Mouse (Mus musculus) C2C12 (cell line): ENCODE measurements around the gene Arl15. TPM values are rescaled to one million over a fixed set of nuclear protein-coding genes. Genes with fewer than 3 reads are reported as not detected.

Experiments
- H3K27me3 ChIP-seq: one replicate; pipeline ENCODE4 v1.6.1; 2011; ENCODE audit not compliant: control insufficient read depth, insufficient read depth, insufficient read length
- H3K36me3 ChIP-seq: one replicate; pipeline ENCODE4 v1.6.1; 2011; ENCODE audit not compliant: control insufficient read depth, insufficient read depth
- H3K4me3 ChIP-seq: one replicate; pipeline ENCODE4 v1.5.1; 2011; ENCODE audit warnings: mild to moderate bottlenecking, control low read depth; ENCODE audit not compliant: poor library complexity, insufficient read depth, severe bottlenecking
- H3K79me2 ChIP-seq: one replicate; pipeline ENCODE4 v1.6.1; 2011; ENCODE audit not compliant: control insufficient read depth, insufficient read depth
- H3K79me3 ChIP-seq: one replicate; pipeline ENCODE4 v1.6.1; 2011; ENCODE audit warnings: low read depth, control low read depth
- H3ac ChIP-seq: one replicate; pipeline ENCODE3; 2011; ENCODE audit warnings: low read depth; ENCODE audit not compliant: control insufficient read depth, insufficient read length
- CEBPB ChIP-seq: IDR thresholded peaks from one replicate; pipeline ENCODE4 v1.6.1; 2011; ENCODE audit warnings: low read depth, mild to moderate bottlenecking, control low read depth, moderate library complexity
- CTCF ChIP-seq: IDR thresholded peaks from one replicate; pipeline ENCODE4 v1.5.1; 2011; ENCODE audit not compliant: control insufficient read depth, insufficient read depth, insufficient read length
- FOSL1 ChIP-seq: IDR thresholded peaks from one replicate; pipeline ENCODE4 v1.8.0; 2011; ENCODE audit warnings: mild to moderate bottlenecking, low read length; ENCODE audit not compliant: poor library complexity, insufficient read depth, severe bottlenecking
- MAX ChIP-seq: IDR thresholded peaks from one replicate; pipeline ENCODE4 v1.6.1; 2011; ENCODE audit warnings: mild to moderate bottlenecking, control low read depth
- MYOD1 ChIP-seq: IDR thresholded peaks from one replicate; pipeline ENCODE4 v1.6.1; 2011; ENCODE audit warnings: low read depth; ENCODE audit not compliant: control insufficient read depth, insufficient read length
- MYOG ChIP-seq: IDR thresholded peaks from one replicate; pipeline ENCODE4 v1.6.1; 2011; ENCODE audit not compliant: control insufficient read depth, insufficient read length; ENCODE audit errors: extremely low read depth
- USF1 ChIP-seq: IDR thresholded peaks from one replicate; pipeline ENCODE4 v1.6.1; 2011; ENCODE audit warnings: low read depth, mild to moderate bottlenecking, control low read depth, moderate library complexity
- polyA plus RNA-seq: library from polyadenylated mRNA; unstranded; fragments of >200 nt; fragmentation: generic; extraction: Trizol; gene quantifications from one replicate; pipeline ENCODE4 v1.2.1, GENCODE M21; 2012; ENCODE audit warnings: missing spikeins

Arl15 gene
- polyA plus RNA-seq, 1 experiment, result 3.5 TPM

- H3K4me3 ChIP-seq, result no peak overlapping the region
- H3K79me2 ChIP-seq, result no peaks in the 10 kb centered on the region
- no peaks in the 10 kb centered on the region for H3K36me3 ChIP-seq
- no peaks in the 10 kb centered on the region for H3K79me3 ChIP-seq
- no peak overlapping the region for H3ac ChIP-seq
- no peaks in the 10 kb centered on the region for H3K27me3 ChIP-seq
- TF ChIP-seq FOSL1 (no peak), USF1 (no peak), MAX (no peak), CTCF (no peak), MYOG (no peak), MYOD1 (no peak), CEBPB (no peak)
Measured at GRCm38 (mm10) chr13:114142826-114143225, 348.5 kb downstream of the Arl15 start.

- Histone ChIP-seq H3ac (no peak overlapping the region), H3K79me3 (no peaks in the 10 kb centered on the region)
- no peak for TF ChIP-seq MAX
- TF ChIP-seq CTCF, result no peak
- TF ChIP-seq CEBPB, result no peak
- TF ChIP-seq USF1, result no peak
- TF ChIP-seq MYOG, result no peak
- TF ChIP-seq FOSL1, result no peak
- TF ChIP-seq MYOD1, result no peak
Measured at GRCm38 (mm10) chr13:114143247-114143646, 348.9 kb downstream of the Arl15 start.

DNA sequence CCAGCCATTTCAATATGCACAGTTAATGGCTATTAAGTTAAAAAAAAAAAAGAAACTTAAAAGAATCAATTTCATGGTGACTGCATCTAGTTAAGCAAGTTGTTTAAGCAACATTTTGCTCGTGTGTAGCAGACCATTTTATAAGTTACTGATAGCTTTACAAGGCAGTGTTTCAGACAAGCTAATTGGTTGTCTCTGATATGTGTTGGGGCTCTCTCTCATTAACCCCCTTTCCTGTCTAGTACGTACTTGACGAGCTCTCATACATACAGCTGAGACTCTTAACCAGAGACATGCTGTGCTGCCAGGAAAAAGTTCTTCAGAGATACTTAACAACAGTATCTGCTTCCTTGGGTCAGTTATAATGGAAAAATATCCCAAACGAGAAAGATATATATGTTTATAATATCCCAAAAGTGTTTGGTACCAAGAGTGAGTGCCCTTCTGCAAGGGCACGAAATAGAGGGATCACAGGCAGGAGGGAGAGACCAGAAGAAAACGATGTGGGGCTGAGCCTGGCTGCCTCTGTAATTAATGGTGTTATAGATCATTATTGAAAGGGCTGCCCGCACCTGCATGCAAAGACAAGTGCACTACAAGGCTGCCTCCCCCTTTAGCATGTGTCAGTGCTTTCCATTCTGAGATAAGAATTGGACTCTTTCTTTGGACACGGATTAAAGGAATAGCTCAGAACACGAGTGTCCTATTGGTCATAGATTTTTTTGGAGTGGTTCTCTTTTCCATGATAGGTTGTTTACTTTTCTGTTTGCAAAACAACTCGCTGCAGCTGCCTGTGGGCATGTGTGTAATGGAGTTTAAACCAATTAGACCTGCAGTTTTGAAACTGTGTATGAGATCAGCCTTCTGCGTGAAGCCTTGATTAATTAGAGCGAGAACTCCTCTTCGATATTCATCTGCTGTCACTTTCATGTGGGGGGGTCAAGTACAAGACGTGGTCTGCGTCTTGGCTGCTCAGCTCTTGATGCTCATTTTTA is 350.0 kb downstream of the Arl15 start:
- no peaks in the 10 kb centered on the region for H3K79me2 ChIP-seq
- H3K36me3 ChIP-seq, result no peaks in the 10 kb centered on the region
- no peak overlapping the region for H3K4me3 ChIP-seq
- H3K27me3 ChIP-seq, result no peaks in the 10 kb centered on the region
- no peak for TF ChIP-seq MAX
- TF ChIP-seq MYOD1, result no peak
- no peak overlapping the region for H3ac ChIP-seq
- H3K79me3 ChIP-seq, result no peaks in the 10 kb centered on the region

More at GRCm38 (mm10) chr13:114143247-114143646, 348.9 kb downstream of the Arl15 start:
- H3K36me3 ChIP-seq, result no peaks in the 10 kb centered on the region
- H3K27me3 ChIP-seq, result no peaks in the 10 kb centered on the region
- H3K4me3 ChIP-seq, result no peak overlapping the region
- no peaks in the 10 kb centered on the region for H3K79me2 ChIP-seq

DNA sequence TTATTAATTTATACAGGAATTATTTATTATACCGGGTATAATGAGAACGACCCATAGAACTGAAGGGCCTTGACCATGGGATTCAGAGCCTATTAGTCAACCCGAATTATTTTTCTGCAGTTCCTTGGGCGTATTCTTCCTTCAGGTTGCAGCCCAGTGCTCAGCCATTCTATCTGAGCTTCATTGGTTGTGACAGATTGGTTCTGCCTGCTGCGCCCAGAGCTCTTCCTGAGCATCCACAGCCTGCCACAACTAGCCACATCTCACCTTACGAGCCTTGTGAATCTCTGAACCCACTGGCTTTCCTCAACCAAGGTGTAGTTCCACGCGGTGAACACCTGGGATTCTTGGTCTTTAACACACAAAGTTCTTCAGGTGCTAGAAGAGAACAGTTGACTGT is 350.9 kb downstream of the Arl15 start:
- no peaks in the 10 kb centered on the region for H3K79me3 ChIP-seq
- H3K36me3 ChIP-seq, result no peaks in the 10 kb centered on the region
- no peak overlapping the region for H3ac ChIP-seq
- TF ChIP-seq MYOD1 (no peak), CTCF (no peak), FOSL1 (no peak)
- H3K27me3 ChIP-seq, result no peaks in the 10 kb centered on the region
- no peaks in the 10 kb centered on the region for H3K79me2 ChIP-seq
- H3K4me3 ChIP-seq, result no peak overlapping the region

GRCm38 (mm10) chr13:114150856-114151697 is 356.8 kb downstream of the Arl15 start:
- Histone ChIP-seq H3K4me3 (no peak overlapping the region), H3K27me3 (no peaks in the 10 kb centered on the region), H3ac (no peak overlapping the region), H3K36me3 (no peaks in the 10 kb centered on the region), H3K79me3 (no peaks in the 10 kb centered on the region), H3K79me2 (no peaks in the 10 kb centered on the region)
- TF ChIP-seq CTCF (no peak), USF1 (no peak), CEBPB (no peak), MYOD1 (no peak), MYOG (no peak), MAX (no peak), FOSL1 (no peak)

DNA sequence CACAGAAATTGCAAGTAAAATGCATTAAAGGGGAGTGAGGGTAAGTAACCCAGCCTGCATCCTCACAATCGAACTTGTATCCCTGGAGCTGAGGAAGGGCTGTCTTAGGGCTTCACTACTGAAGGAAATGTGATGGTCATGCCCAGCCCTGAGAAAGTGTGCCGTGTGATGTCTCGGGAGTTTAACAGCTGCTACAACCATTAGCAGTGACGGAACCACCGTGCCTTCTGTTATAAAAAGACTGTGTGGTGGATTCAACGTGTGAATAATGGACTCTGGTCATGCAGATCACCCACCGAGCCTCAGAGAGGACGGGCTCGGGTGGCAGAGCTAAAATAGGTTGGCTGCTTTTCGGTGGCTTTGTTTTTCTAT is 357.4 kb downstream of the Arl15 start:
- Histone ChIP-seq H3K27me3 (no peaks in the 10 kb centered on the region), H3K79me3 (no peaks in the 10 kb centered on the region), H3K79me2 (no peaks in the 10 kb centered on the region), H3ac (no peak overlapping the region), H3K4me3 (no peak overlapping the region), H3K36me3 (no peaks in the 10 kb centered on the region)
- TF ChIP-seq FOSL1 (no peak), MYOG (no peak), CEBPB (no peak), MAX (no peak), CTCF (no peak), USF1 (no peak), MYOD1 (no peak)
